Comparison of ENCODE assay signal across 16 mouse cellular contexts in genomic region chrX:47495056-47495455, GRCm38 (mm10).
"Had no signal": no experiment of that assay in that cellular context is flagged by ENCODE, and none has a peak within 500 bp of the region (broad histone marks: within the 10 kb centered on the region; RNA-seq: fewer than 3 reads in every experiment).

No protein-coding gene starts in this region.

- ATAC-seq: liver, postnatal 0 days had no signal

- H3K4me2 ChIP-seq: limb, embryonic 15.5 days; liver, embryonic 13.5 days; lung, embryonic 15.5 days; midbrain, embryonic 11.5 days; neural tube, embryonic 15.5 days; stomach, embryonic 15.5 days had no signal

- H3K9me3 ChIP-seq: limb, embryonic 15.5 days; liver, embryonic 13.5 days; lung, embryonic 15.5 days; megakaryocyte, embryonic 14.5 days; neural tube, embryonic 15.5 days; stomach, embryonic 15.5 days had no signal

- H3K4me1 ChIP-seq: limb, embryonic 15.5 days; liver, embryonic 13.5 days; lung, embryonic 15.5 days; megakaryocyte, embryonic 14.5 days; neural tube, embryonic 15.5 days; stomach, embryonic 15.5 days had no signal

- DNase-seq: kidney, adult 8-10 months; kidney, postnatal 25 days; layer of hippocampus, postnatal 36 days; liver, embryonic 13.5 days; liver, postnatal 0 days; lung, postnatal 14 days; right cerebral cortex, postnatal 4 days; thymus, adult 2 months; thymus, postnatal 25 days had no signal

- H3K4me3 ChIP-seq: limb, embryonic 15.5 days; liver, embryonic 13.5 days; lung, embryonic 15.5 days; megakaryocyte, embryonic 14.5 days; neural tube, embryonic 15.5 days; stomach, embryonic 15.5 days had no signal

- H3K27ac ChIP-seq: limb, embryonic 15.5 days; liver, embryonic 13.5 days; lung, embryonic 15.5 days; macrophage; neural tube, embryonic 15.5 days; stomach, embryonic 15.5 days had no signal

- H3K27me3 ChIP-seq: limb, embryonic 15.5 days; liver, embryonic 13.5 days; lung, embryonic 15.5 days; neural tube, embryonic 15.5 days; stomach, embryonic 15.5 days had no signal

- H3K36me3 ChIP-seq: limb, embryonic 15.5 days; liver, embryonic 13.5 days; lung, embryonic 15.5 days; neural tube, embryonic 15.5 days; stomach, embryonic 15.5 days had no signal

- H3K9ac ChIP-seq: limb, embryonic 15.5 days; liver, embryonic 13.5 days; liver, postnatal 0 days; lung, embryonic 15.5 days; neural tube, embryonic 15.5 days; stomach, embryonic 15.5 days had no signal
